Mouse (Mus musculus): Measurements from ENCODE around the gene Utp4. TPM values are rescaled to one million over a fixed set of nuclear protein-coding genes. Genes with fewer than 3 reads are reported as not detected.
A peak's percentile ranks its signal among the peaks of the same experiment; 100 is the strongest.
"Not testable (repeated sequence)": the region's sequence is repeated elsewhere in the genome, so short reads cannot be mapped to it uniquely, and the experiment has no call there.

Gene Utp4
- total and polyA plus RNA-seq, 3 experiments = 17.8 to 22.3 (median 21.3) TPM

GRCm38 (mm10) chr8:106927247-106927646 is 33.8 kb downstream of the Utp4 start:
- Histone ChIP-seq H3K36me3 (ENCODE audit: control insufficient read depth, insufficient read depth, low read length) (no peaks in the 10 kb centered on the region; the same call in 1 of the 2 replicates), H3K27ac (no peak overlapping the region), H3K79me2 (replicated peaks; ENCODE audit: control insufficient read depth, insufficient read depth, low read length) (no peaks in the 10 kb centered on the region), H3K4me1 (ENCODE audit: control insufficient read depth, insufficient read depth, low read length) (peaks cover 6% of the 10 kb centered on the region), H3K4me3 (no peak overlapping the region), H3K27me3 (ENCODE audit: control insufficient read depth, insufficient read depth, low read length) (no peaks in the 10 kb centered on the region), H3K9ac (ENCODE audit: low read depth, low read length) (no peak overlapping the region)
- 67% methylated on average over 4 of the region's 4 CpGs for WGBS
- intact Hi-C loops (cut with DNase I) = no loop called here
- no peak for DNase-seq
- TF ChIP-seq EP300 (IDR thresholded peaks at IDR 0.05; ENCODE audit: insufficient read depth, low read depth, low read length) = 0 out of 2 replicates have a peak, but pooled peaks have one; percentile 24
- TF ChIP-seq POLR2A (IDR thresholded peaks at IDR 0.05; ENCODE audit: insufficient read depth, low read depth, low read length) = no peak
- TF ChIP-seq CTCF (IDR thresholded peaks at IDR 0.05) = peak; percentile 62

GRCm38 (mm10) chr8:106928182-106928581 is 34.7 kb downstream of the Utp4 start:
- H3K36me3 ChIP-seq (ENCODE audit: control insufficient read depth, insufficient read depth, low read length); H3K79me2 ChIP-seq (replicated peaks; ENCODE audit: control insufficient read depth, insufficient read depth, low read length); H3K27me3 ChIP-seq (ENCODE audit: control insufficient read depth, insufficient read depth, low read length); DNase-seq; H3K9ac ChIP-seq (ENCODE audit: low read depth, low read length); H3K4me3 ChIP-seq; intact Hi-C loops (cut with DNase I); H3K27ac ChIP-seq; H3K4me1 ChIP-seq (ENCODE audit: control insufficient read depth, insufficient read depth, low read length): not testable (repeated sequence)
- WGBS = 91% methylated on average over 11 of the region's 11 CpGs

GRCm38 (mm10) chr8:106929155-106929913 is 35.9 kb downstream of the Utp4 start:
- WGBS = 38% methylated on average over 6 of the region's 6 CpGs
- Histone ChIP-seq H3K36me3 (ENCODE audit: control insufficient read depth, insufficient read depth, low read length) (no peaks in the 10 kb centered on the region), H3K27ac (peak overlapping the region; percentile 70), H3K79me2 (replicated peaks; ENCODE audit: control insufficient read depth, insufficient read depth, low read length) (no peaks in the 10 kb centered on the region), H3K27me3 (ENCODE audit: control insufficient read depth, insufficient read depth, low read length) (no peaks in the 10 kb centered on the region), H3K4me1 (ENCODE audit: control insufficient read depth, insufficient read depth, low read length) (peaks cover 8% of the 10 kb centered on the region), H3K9ac (ENCODE audit: low read depth, low read length) (no peak overlapping the region), H3K4me3 (no peak overlapping the region)
- intact Hi-C loops (cut with DNase I) = no loop called here
- TF ChIP-seq EP300 (IDR thresholded peaks at IDR 0.05; ENCODE audit: insufficient read depth, low read depth, low read length) (peak; percentile 54; the same call in 1 of the 2 replicates), CTCF (IDR thresholded peaks at IDR 0.05) (no peak), POLR2A (IDR thresholded peaks at IDR 0.05; ENCODE audit: insufficient read depth, low read depth, low read length) (peak; percentile 38; the same call in 1 of the 2 replicates)
- peak; percentile 39 to 70 for DNase-seq

GRCm38 (mm10) chr8:106929921-106930320 is 36.5 kb downstream of the Utp4 start:
- H3K4me1 ChIP-seq (ENCODE audit: control insufficient read depth, insufficient read depth, low read length) = peaks cover 8% of the 10 kb centered on the region
- TF ChIP-seq POLR2A (IDR thresholded peaks at IDR 0.05; ENCODE audit: insufficient read depth, low read depth, low read length) (no peak), CTCF (IDR thresholded peaks at IDR 0.05) (no peak), EP300 (IDR thresholded peaks at IDR 0.05; ENCODE audit: insufficient read depth, low read depth, low read length) (no peak)
- 62% methylated on average over 5 of the region's 5 CpGs for WGBS

GRCm38 (mm10) chr8:106932376-106933065 is 39.1 kb downstream of the Utp4 start:
- H3K4me3 ChIP-seq = peak overlapping the region; percentile 27
- no peak for TF ChIP-seq EP300 (IDR thresholded peaks at IDR 0.05; ENCODE audit: insufficient read depth, low read depth, low read length)
- TF ChIP-seq POLR2A (IDR thresholded peaks at IDR 0.05; ENCODE audit: insufficient read depth, low read depth, low read length) = peak; percentile 59
- no peak for TF ChIP-seq CTCF (IDR thresholded peaks at IDR 0.05)
- peak overlapping the region; percentile 36 for H3K27ac ChIP-seq
- 13% methylated on average over 22 of the region's 22 CpGs for whole genome bisulfite sequencing
- peak overlapping the region; percentile 22 for H3K9ac ChIP-seq (ENCODE audit: low read depth, low read length)
- peaks cover 10% of the 10 kb centered on the region for H3K4me1 ChIP-seq (ENCODE audit: control insufficient read depth, insufficient read depth, low read length)
- no peaks in the 10 kb centered on the region for H3K27me3 ChIP-seq (ENCODE audit: control insufficient read depth, insufficient read depth, low read length)
- H3K36me3 ChIP-seq (ENCODE audit: control insufficient read depth, insufficient read depth, low read length) = no peaks in the 10 kb centered on the region
- intact Hi-C loops (cut with DNase I) = no loop called here
- peak; percentile 33 to 47 for DNase-seq
- no peaks in the 10 kb centered on the region; the same call in 1 of the 2 replicates for H3K79me2 ChIP-seq (replicated peaks; ENCODE audit: control insufficient read depth, insufficient read depth, low read length)

More at GRCm38 (mm10) chr8:106929921-106930320, 36.5 kb downstream of the Utp4 start:
- Histone ChIP-seq H3K79me2 (replicated peaks; ENCODE audit: control insufficient read depth, insufficient read depth, low read length) (no peaks in the 10 kb centered on the region), H3K27me3 (ENCODE audit: control insufficient read depth, insufficient read depth, low read length) (no peaks in the 10 kb centered on the region), H3K9ac (ENCODE audit: low read depth, low read length) (no peak overlapping the region), H3K4me3 (no peak overlapping the region), H3K27ac (peak overlapping the region; percentile 70), H3K36me3 (ENCODE audit: control insufficient read depth, insufficient read depth, low read length) (no peaks in the 10 kb centered on the region)
- DNase-seq = no peak
- intact Hi-C loops (cut with DNase I) = no loop called here

Data from heart, adult 2 months (tissue).